Mouse (Mus musculus): ENCODE results near the gene Nt5c3b. TPM values are rescaled to one million over a fixed set of nuclear protein-coding genes. Genes with fewer than 3 reads are reported as not detected.

Nt5c3b gene
- total RNA-seq, 2 experiments from 2014 or later, result 29.7 to 29.8 TPM

DNA sequence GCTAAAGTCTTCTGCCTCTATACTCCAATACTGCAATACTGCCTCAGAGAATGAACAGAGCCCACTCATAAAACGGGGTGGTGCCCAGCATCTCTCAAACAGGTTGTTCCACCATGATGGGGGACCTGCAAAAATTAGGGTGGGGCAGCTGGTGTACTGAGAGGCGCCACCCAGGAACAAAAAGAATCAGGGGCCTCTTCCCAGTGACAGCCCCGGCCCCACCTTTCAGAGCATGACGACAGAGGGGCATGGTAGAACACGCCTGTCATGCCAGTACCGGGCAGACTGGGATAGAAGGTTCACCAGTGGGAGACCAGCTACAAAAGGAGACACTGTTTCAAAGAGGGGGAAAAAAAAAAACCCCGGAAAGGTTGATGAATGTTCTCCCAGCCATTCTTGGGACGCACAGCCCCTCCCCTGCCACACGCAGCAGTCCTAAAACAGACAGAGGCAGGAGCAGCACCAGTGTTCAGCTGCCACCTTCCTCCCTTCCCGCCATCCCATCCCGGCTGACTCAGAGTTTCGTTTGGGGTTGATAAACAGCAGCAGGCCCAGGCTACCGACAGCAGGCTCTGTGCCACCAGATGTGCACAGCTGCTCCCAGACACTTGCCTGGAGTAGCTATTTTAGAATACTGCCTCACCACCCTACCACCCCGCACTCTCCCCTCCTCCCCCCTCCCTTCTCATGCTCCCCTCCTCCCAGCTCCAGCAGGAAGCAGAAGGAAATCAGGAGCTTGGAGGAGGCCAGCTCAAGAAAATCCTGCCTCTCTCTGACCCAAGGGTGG, 53.8 kb downstream of the Nt5c3b start:
- DNase-seq, result peak; percentile 71 to 77
- intact Hi-C loops (cut with DNase I), result loop anchor here (1.0 to 2.0 kb wide), 3 partner anchors 10 to 25 kb away; partner anchors contain the start of gene Jup

DNA sequence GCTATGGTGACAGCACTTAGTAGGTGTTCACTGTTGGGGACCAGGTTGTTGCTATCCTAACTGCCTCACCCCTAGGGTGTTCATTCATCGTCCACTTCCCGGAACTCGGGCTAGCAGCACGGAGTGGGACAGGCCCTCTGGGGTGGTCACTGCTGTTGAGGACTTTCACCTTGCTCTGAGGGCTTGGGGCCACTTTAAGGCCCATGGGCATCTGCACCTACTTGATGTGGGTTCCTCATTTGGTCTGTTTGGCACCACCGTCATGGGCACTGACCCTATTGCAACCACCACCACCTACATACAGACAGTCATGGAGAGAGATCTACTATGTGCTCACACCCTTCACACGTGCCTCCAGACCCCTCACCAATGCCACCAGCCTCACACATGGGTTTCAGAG, 54.5 kb downstream of the Nt5c3b start:
- intact Hi-C loops (cut with DNase I), result loop anchor here (2.0 kb wide), 1 partner anchor 16 kb away; no protein-coding TSS in a partner anchor
- DNase-seq, result no peak

DNA sequence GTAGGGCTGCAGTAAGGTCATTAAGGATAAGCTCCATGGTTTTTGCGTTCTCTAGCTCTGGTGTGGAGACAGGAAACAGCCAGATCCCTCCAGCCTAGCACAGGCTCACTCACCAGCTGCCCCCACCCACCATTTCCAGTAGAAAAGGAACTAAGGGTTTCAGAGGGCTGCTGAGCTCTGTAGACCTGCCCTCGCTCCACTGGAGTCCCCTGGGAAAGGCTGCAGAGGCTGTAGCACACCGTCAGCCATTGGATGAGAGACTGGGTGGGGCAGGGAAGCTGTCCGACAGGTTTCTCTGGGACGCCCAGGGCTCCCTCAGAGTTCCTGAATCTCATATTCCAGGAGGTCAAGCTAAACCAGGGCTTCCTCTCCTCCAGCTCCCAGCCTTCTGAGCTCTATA, 55.0 kb downstream of the Nt5c3b start:
- no peak for DNase-seq
- intact Hi-C loops (cut with DNase I), result loop anchor here (2.0 kb wide), 1 partner anchor 16 kb away; no protein-coding TSS in a partner anchor

DNA sequence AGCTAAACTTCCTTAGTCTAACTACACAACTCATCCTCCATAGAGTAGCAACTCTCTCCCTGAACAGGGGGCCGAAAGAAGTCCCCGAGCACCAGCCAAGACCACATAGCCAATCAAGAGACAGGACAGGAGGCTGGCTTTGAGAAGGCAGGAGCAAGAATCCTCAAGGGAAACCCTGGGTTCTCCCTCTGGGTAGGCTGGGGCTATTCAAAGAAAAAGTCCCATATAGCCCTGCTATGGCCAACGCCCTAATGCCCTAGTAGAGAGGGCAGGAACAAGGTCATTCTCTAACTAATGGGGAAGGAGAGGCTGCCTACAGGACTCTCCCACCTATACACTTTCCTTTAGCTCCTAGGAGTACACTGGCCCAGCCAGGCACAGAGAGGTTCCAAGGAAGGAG, 56.6 kb downstream of the Nt5c3b start:
- intact Hi-C loops (cut with DNase I), result no loop called here
- DNase-seq, result no peak

DNA sequence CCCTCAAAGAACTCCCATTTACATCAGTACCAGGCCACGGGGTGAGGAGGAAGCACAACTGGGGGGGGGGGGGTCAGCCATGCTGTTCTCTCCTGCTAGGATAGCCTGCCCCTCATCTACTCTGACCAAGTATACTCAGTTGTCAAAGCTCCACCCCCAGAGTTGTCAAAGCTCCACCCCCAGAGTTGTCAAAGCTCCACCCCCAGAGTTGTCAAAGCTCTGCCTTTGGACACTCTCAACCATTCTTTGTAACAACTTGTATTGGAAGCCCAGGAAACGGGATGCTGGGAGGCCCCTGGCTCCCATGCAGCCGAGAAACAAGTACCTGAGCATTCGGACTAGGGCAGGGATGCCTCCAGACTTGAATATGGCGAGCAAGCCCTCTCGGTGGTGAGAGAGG, 58.9 kb downstream of the Nt5c3b start:
- intact Hi-C loops (cut with DNase I), result no loop called here
- no peak for DNase-seq

DNA sequence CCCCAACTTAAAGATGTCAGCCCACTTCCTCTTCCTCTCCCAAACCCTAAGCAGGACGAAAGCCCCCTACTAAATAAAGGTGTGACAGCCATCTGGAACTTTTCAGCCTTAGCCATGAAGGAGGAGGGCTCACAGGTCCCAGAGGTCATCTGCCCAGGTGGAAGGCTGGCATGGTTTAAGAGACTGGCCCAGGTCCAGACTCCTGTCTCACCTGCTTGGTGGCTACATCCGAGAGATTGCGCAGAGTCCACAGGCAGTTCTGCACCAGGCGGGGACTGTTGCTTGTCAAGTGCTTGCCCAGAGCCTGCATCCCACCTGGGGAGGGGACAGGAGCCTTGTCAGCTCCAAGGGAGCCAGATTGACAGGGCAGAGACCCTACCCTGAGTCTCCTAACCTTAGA, 62.3 kb downstream of the Nt5c3b start:
- DNase-seq, result no peak
- intact Hi-C loops (cut with DNase I), result no loop called here

DNA sequence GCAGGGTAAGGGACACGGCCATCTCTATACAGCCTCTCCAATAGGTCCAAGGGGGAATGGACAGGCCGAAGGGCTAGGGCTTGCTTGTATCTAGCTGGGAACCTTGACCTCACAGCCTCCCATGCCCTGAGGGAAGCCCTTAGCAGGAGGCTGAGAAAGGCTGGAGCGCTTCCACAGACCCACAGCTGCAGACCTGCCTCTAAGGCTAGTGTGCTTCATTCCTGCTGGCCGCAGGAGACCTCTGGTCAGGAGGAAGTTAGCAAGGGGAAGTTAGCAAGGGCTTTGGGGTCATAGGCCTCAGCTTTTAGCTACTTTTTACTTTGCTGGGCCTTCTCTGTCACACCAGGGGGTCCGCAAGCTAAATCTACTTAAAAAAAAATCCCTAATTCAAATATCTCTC, 63.2 kb downstream of the Nt5c3b start:
- DNase-seq, result no peak
- intact Hi-C loops (cut with DNase I), result no loop called here

DNA sequence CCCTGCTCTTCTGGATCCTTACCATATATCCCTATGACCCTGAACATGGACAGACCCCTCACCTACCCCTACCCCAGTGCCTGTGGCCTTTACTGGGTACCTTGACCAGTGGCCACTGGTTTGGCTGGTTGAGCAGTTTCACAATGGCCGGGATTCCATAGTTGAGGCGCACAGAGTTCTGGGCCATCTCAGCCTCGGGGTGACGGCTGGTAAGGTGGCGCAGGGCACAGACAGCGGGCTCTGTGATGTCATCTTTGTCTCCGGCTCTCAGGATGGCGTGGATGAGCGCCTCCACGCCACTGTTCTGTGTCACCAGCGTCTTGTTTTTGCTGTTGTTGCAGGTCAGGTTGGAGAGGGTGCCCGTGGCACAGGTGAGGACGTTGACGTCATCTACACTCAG, 63.6 kb downstream of the Nt5c3b start:
- no peak for DNase-seq

DNA sequence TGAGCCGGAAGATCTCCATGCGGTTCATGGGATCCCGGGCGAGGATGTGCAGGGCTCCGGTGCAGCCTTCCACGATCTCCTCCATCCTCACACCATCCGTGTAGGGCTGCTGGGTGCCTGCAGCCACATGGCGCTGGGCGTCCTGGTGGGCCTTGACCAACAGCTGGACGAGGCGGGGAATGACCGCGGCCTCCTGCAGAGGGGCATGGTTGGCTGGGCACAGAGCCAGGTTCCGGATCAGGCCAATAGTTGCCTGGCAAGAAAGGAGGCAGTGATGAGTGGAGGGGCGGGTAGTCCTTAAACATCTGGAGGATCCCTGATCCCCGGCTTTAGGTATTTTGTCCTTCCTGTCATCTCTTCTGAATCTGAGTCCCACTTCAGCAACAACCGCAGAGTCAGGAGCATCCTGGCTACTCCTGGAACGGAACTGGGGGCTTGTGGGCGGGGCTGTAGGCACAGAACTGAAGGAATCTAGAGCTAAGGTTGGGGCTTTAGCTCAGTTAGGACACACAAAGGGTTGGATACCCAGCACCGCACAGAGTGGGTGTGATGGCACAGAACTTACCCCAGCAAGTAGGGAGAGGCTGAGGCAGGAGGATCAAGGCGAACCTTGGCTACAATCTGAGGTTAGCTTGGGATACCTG, 64.7 kb downstream of the Nt5c3b start:
- no peak for DNase-seq
- intact Hi-C loops (cut with DNase I), result loop anchor here (2.0 kb wide), 1 partner anchor 14 kb away; no protein-coding TSS in a partner anchor

More for the DNA sequence above, 63.6 kb downstream of the Nt5c3b start:
- intact Hi-C loops (cut with DNase I), result loop anchor here (2.0 kb wide), 1 partner anchor 13 kb away; no protein-coding TSS in a partner anchor

DNA sequence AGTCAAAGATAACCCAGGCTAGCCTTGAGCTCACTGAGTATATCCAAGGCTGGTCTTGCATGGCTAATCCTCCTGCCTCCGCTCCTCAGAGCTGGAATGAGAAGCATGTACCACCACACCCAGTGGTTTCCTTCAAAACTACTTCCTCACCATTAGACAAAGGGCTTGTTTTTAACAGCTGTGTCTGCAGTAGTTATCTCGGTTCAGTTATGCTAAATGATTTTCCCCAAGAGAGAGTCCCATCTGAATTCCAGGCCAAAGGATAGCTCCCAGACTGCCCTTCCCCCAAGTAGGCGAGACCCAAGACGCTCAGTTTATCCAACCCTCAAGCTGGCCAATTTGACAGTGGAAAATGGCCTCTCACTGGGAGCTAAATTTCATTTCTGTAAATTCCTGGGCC, 65.6 kb downstream of the Nt5c3b start:
- no peak for DNase-seq
- intact Hi-C loops (cut with DNase I), result loop anchor here (2.0 kb wide), 1 partner anchor 15 kb away; no protein-coding TSS in a partner anchor

DNA sequence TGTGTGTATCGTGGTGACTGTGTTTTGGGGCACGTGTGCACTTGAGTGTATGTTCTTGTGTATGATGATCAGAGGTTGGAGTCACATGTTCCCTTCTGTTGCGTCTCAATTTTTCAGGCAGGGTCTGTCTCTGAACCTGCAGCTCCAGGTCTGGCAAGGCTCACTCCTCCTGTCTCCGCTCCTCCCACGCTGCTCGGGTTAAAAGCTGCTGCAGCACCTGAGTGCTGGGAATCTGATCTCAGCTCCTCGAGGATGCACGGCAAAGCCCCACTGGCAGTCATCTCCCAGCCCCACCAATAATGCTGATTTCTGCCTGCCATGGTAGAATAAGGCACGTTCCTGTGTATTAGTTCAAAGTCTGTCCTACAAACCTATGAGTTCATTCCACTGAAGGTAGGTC, 66.5 kb downstream of the Nt5c3b start:
- no peak for DNase-seq
- intact Hi-C loops (cut with DNase I), result no loop called here

Small RNAs within 50 kb of the gene (microRNA-seq; reads per million reads assigned to microRNA genes)
- gene Gm27374 (ENCODE audit: borderline number of aligned reads in 2 of 2), result 0 reads per million in 2 experiments
- 0 reads per million in 2 experiments for gene Mir7116 (ENCODE audit: borderline number of aligned reads in 2 of 2)

Other genes with a start within 250 kb of the Nt5c3b start
- gene Krt9, start 248.6 kb downstream of the Nt5c3b start, total RNA-seq (2021), result not detected
- under 1 TPM; 0.19 to 0.61 TPM for gene Krt14, start 234.3 kb downstream of the Nt5c3b start, total RNA-seq (2021)
- gene Krt16, start 192.9 kb downstream of the Nt5c3b start, total RNA-seq (2021), result not detected
- not detected for gene Krt17, start 180.8 kb downstream of the Nt5c3b start, total RNA-seq (2021)
- not detected for gene Krt42, start 171.9 kb downstream of the Nt5c3b start, total RNA-seq (2021)
- gene Eif1, start 121.9 kb downstream of the Nt5c3b start, total RNA-seq (2021), result 1,000 to 10,000 TPM; 1,603 to 1,774 TPM
- not detected for gene Gast, start 107.4 kb downstream of the Nt5c3b start, total RNA-seq (2021)
- gene Hap1, start 85.7 kb downstream of the Nt5c3b start, total RNA-seq (2021), result 1 to 10 TPM; 1.6 to 1.8 TPM
- gene Jup, start 44.0 kb downstream of the Nt5c3b start, total RNA-seq (2021), result 100 to 1,000 TPM; 252 to 272 TPM
- gene P3h4, start 27.0 kb downstream of the Nt5c3b start, total RNA-seq (2021), result 10 to 100 TPM; 16.3 to 18.2 TPM
- gene Fkbp10, start 26.1 kb downstream of the Nt5c3b start, total RNA-seq (2021), result 10 to 100 TPM; 12.9 to 13.4 TPM
- under 1 TPM; 0.86 to 0.92 TPM for gene Klhl10, start 109 bp upstream of the Nt5c3b start, total RNA-seq (2021)
- 1 to 10 TPM; 7.6 to 8.2 TPM for gene Klhl11, start 30.9 kb upstream of the Nt5c3b start, total RNA-seq (2021)
- gene Acly, start 86.2 kb upstream of the Nt5c3b start, total RNA-seq (2021), result 10 to 100 TPM; 27.3 to 38.1 TPM
- under 1 TPM; 0.22 to 0.49 TPM for gene Ttc25, start 103.8 kb upstream of the Nt5c3b start, total RNA-seq (2021)
- gene Cnp, start 133.1 kb upstream of the Nt5c3b start, total RNA-seq (2021), result 1 to 10 TPM; 5.5 to 7.2 TPM
- 10 to 100 TPM; 57.2 to 59.2 TPM for gene Nkiras2, start 177.4 kb upstream of the Nt5c3b start, total RNA-seq (2021)
- 100 to 1,000 TPM; 123 to 133 TPM for gene Dnajc7, start 178.4 kb upstream of the Nt5c3b start, total RNA-seq (2021)

All from heart, postnatal 36 days (tissue).